Mouse (Mus musculus) neutrophil, adult 65 days (primary cell): ENCODE results near the gene Als2cl. TPM values are rescaled to one million over a fixed set of nuclear protein-coding genes. Genes with fewer than 3 reads are reported as not detected.

Experiments used
- total RNA-seq: library from RNA; stranded (reverse); gene quantifications from 2 replicates; pipeline ENCODE4 v1.2.4, GENCODE M21; 2023

The Als2cl gene
- total RNA-seq, result 0.29 and 0.38 TPM in 2 replicates

GRCm38 (mm10) chr9:110879191-110879920 is at the start of gene Als2cl:
Gene Als2cl, plus strand, starts transcription at chr9:110879870.

GRCm38 (mm10) chr9:110834411-110834810 is 45.3 kb upstream of the Als2cl start, which contains the start of gene Prss45:
Gene Prss45, plus strand, starts transcription at chr9:110834588.

GRCm38 (mm10) chr9:110844206-110844605 is 35.5 kb upstream of the Als2cl start, which contains the start of gene Prss46:
Gene Prss46, plus strand, starts transcription at chr9:110844506.

GRCm38 (mm10) chr9:110857781-110858472 is 21.7 kb upstream of the Als2cl start, which contains the start of gene Prss50:
Gene Prss50, plus strand, starts transcription at chr9:110857967.

GRCm38 (mm10) chr9:110879998-110880561 is 410 bp downstream of the Als2cl start, which contains the start of gene Tmie:
Gene Tmie, minus strand, starts transcription at chr9:110880113.

GRCm38 (mm10) chr9:110916786-110917185 is 37.1 kb downstream of the Als2cl start, which contains the start of gene Fam240a:
Gene Fam240a, minus strand, starts transcription at chr9:110916861.

GRCm38 (mm10) chr9:110945926-110946325 is 66.3 kb downstream of the Als2cl start, which contains the start of gene Tdgf1:
Gene Tdgf1, minus strand, starts transcription at chr9:110946158.

Other genes starting within 250 kb of the Als2cl start
- gene Nbeal2, start 225.7 kb upstream of the Als2cl start, total RNA-seq, result 300 and 394 TPM in 2 replicates
- 131 and 158 TPM in 2 replicates for gene Ccdc12, start 223.4 kb upstream of the Als2cl start, total RNA-seq
- gene Myl3, start 138.0 kb upstream of the Als2cl start, total RNA-seq, result not detected in 2 replicates
- gene Pth1r, start 132.7 kb upstream of the Als2cl start, total RNA-seq, result 0.39 and 0.47 TPM in 2 replicates
- not detected in 2 replicates for gene Prss42, start 81.7 kb upstream of the Als2cl start, total RNA-seq
- gene Prss44, start 65.9 kb upstream of the Als2cl start, total RNA-seq, result not detected in 2 replicates
- not detected in 2 replicates for gene Prss43, start 53.2 kb upstream of the Als2cl start, total RNA-seq
- gene Prss45, start 45.3 kb upstream of the Als2cl start, total RNA-seq, result not detected in 2 replicates
- not detected in 2 replicates for gene Prss46, start 35.4 kb upstream of the Als2cl start, total RNA-seq
- not detected in 2 replicates for gene Prss50, start 21.9 kb upstream of the Als2cl start, total RNA-seq
- gene Tmie, start 243 bp downstream of the Als2cl start, total RNA-seq, result not detected in 2 replicates
- gene Fam240a, start 37.0 kb downstream of the Als2cl start, total RNA-seq, result not detected in 2 replicates
- gene Tdgf1, start 66.3 kb downstream of the Als2cl start, total RNA-seq, result not detected in 2 replicates
- not detected in 2 replicates for gene Lrrc2, start 71.7 kb downstream of the Als2cl start, total RNA-seq
- gene Rtp3, start 110.7 kb downstream of the Als2cl start, total RNA-seq, result not detected in 2 replicates
- 12,432 and 12,592 TPM in 2 replicates for gene Ltf, start 139.4 kb downstream of the Als2cl start, total RNA-seq
- gene Ccrl2, start 177.6 kb downstream of the Als2cl start, total RNA-seq, result 282 and 287 TPM in 2 replicates
- gene Lrrfip2, start 237.7 kb downstream of the Als2cl start, total RNA-seq, result 98.9 and 146 TPM in 2 replicates